Mouse (Mus musculus): ENCODE measurements at regions not wholly inside any gene's neighbourhood (a gene's known extent, or its start where the extent isn't known, plus 50 kb on each side); places are given as distances from the start of the nearest gene placed in this dataset.
"Not testable (repeated sequence)": the region's sequence is repeated elsewhere in the genome, so short reads cannot be mapped to it uniquely, and the experiment has no call there.

- DNase-seq (ENCODE audit: low spot score in 2 of 2): no peak
Observed at GRCm38 (mm10) chr6:89052758-89053460, 150.9 kb downstream of the Tpra1 start.

DNA sequence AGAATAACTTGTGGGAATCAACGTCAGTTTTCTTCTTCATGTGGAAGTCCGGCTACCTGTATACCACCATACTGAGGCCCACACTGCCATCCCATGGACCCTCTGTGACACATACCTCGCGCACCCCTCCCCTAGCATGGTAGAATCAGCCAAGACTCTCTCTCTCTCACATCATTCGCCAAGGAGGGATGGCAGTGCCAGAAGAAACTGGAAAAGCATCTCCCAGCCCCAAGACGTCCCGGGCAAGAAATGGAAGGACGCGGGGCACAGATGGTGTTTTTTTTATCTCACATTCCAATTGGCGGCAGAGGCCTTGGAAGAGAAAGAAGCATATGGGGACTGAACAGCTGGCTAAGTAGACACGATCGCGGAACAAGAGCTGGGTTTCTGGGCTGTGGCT is 152.0 kb downstream of the Tpra1 start:
- DNase-seq (ENCODE audit: low spot score in 2 of 2): no peak

- DNase-seq (ENCODE audit: low spot score in 2 of 2): no peak
Observed at GRCm38 (mm10) chr6:89059431-89059975, 157.5 kb downstream of the Tpra1 start.

GRCm38 (mm10) chr6:89064977-89065580 is 163.0 kb downstream of the Tpra1 start:
- no peak for DNase-seq (ENCODE audit: low spot score in 2 of 2)

GRCm38 (mm10) chr6:89066588-89066987 is 164.5 kb downstream of the Tpra1 start:
- DNase-seq (ENCODE audit: low spot score in 2 of 2): no peak

DNA sequence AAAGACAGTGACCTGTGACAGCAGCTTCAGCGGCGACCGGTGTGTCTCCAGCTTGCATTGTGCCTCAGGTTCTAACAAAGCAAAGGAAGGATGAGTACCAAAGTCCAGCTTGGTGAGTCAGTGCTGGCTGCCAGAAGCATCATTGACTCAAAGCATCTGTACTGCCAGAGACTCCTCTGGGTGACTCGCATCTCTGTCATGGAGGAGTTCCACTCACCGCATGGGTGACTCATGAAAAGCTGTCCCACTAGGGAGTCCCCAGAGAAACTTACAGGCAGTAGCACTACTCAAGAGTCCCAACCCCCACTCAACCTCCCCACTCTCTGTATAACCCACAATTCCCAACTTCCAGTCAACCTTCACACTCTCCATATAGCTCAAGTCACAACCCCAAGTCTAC is 166.2 kb downstream of the Tpra1 start:
- no peak for DNase-seq (ENCODE audit: low spot score in 2 of 2)

DNA sequence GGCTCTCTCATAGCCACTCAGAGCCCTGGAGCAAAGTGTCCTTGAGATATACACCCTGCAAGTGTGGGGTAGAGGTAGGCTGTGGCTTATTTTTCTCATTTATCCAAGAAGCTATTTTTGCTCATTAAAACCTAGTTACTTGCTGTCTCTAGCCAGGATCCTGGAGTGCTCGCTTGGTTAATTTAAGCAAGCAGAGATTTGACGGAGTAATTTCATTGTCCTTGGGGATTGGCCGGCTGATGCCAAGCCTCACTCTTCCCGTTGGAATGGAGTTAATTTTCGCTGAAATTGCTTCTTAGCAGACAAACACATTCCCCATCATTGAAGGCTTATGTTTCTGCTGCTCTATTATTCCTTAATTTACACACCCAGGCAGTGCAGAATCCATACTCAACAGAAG is 167.1 kb downstream of the Tpra1 start:
- DNase-seq (ENCODE audit: low spot score in 2 of 2): no peak

- peak; percentile 24 to 72 for DNase-seq (ENCODE audit: low spot score in 2 of 2)
Observed at GRCm38 (mm10) chr6:89070011-89070410, 168.0 kb downstream of the Tpra1 start.

DNA sequence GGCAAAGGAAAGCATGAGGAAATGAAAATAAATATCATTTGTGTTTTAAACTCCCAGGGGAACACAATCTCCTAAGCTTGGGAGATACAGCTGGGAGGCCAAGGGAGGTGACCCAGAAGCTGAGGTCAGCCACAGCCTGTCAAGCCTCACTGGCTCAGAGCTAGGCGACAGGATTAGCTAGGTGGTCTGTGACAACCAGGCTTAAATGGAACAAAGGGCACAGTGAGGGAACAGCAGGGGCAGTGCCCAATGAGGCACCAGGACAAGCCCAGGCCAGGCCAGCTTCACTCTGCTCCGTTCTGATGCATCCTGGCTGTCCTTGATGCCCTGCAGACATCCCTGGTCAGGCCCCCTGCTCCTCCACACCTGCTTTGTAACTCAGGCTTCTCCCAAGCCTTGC is 169.7 kb downstream of the Tpra1 start:
- DNase-seq (ENCODE audit: low spot score in 2 of 2): no peak

- DNase-seq (ENCODE audit: low spot score in 2 of 2): no peak
Observed at GRCm38 (mm10) chr6:89072569-89072968, 170.5 kb downstream of the Tpra1 start.

GRCm38 (mm10) chr6:89081624-89082300 is 179.7 kb downstream of the Tpra1 start:
- DNase-seq (ENCODE audit: low spot score in 2 of 2): no peak

GRCm38 (mm10) chr6:89084437-89084836 is 182.4 kb downstream of the Tpra1 start:
- DNase-seq (ENCODE audit: low spot score in 2 of 2): no peak

GRCm38 (mm10) chr6:89085151-89085550 is 183.1 kb downstream of the Tpra1 start:
- no peak for DNase-seq (ENCODE audit: low spot score in 2 of 2)

DNA sequence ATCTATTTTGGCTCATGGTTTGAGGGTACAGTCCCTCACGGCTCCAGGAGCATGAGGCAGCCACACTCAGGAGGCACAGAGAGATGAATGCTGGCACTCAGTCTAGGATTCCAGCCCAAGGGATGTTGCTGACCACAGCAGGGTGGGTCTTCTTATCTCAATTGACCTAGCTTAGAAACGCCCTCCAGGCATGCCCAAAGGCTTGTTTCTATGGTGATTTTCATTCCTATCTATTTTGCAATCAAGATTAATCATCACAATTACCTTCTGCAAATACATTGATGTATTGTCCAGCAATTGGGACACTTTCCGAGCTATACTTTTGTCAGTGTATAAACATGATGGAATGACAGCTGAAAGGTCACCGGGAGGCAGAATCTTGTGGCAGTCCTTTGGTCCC is 185.6 kb downstream of the Tpra1 start:
- no peak for DNase-seq (ENCODE audit: low spot score in 2 of 2)

GRCm38 (mm10) chr6:89090096-89090495 is 188.0 kb downstream of the Tpra1 start:
- no peak for DNase-seq (ENCODE audit: low spot score in 2 of 2)

GRCm38 (mm10) chr6:89095911-89096310 is 193.9 kb downstream of the Tpra1 start:
- no peak for DNase-seq (ENCODE audit: low spot score in 2 of 2)

DNA sequence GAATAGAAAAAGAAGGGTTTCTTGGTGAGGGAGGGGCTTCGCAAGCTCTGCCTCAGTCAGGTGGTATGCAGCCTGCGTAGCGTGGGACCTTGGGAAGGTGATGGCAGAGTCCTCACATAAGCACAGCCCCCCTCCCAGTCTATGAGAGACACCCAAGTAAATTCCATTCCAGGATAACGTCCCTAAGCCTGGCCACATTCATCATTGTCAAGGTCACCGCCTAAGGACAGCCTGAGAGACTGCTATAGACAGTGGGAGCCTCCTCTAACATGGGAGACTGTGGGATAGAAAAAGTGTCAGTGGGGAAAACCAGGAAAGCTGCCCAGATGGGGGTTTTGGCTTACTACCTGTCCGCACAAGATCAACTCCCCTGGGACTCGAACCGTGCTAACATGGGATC is 195.5 kb downstream of the Tpra1 start:
- no peak for DNase-seq (ENCODE audit: low spot score in 2 of 2)

DNA sequence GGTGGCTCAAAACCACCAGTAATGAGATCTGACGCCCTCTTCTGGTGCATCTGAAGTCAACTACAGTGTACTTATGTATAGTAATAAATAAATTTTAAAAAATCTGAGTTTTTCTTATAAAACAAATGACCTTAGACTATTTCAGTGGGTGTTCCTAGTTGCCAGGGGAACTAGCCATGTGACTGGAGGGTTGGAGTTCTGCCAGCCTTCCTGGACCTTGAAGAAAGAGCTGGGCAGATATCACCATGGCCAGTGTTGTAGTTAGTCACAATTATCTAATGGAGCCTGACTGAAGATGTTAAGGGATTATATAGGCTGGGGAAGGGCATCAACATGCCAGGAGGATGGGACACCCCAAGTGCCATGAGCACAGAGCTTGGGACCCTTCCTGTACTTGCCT is 217.2 kb downstream of the Tpra1 start:
- DNase-seq (ENCODE audit: low spot score in 2 of 2): no peak

DNA sequence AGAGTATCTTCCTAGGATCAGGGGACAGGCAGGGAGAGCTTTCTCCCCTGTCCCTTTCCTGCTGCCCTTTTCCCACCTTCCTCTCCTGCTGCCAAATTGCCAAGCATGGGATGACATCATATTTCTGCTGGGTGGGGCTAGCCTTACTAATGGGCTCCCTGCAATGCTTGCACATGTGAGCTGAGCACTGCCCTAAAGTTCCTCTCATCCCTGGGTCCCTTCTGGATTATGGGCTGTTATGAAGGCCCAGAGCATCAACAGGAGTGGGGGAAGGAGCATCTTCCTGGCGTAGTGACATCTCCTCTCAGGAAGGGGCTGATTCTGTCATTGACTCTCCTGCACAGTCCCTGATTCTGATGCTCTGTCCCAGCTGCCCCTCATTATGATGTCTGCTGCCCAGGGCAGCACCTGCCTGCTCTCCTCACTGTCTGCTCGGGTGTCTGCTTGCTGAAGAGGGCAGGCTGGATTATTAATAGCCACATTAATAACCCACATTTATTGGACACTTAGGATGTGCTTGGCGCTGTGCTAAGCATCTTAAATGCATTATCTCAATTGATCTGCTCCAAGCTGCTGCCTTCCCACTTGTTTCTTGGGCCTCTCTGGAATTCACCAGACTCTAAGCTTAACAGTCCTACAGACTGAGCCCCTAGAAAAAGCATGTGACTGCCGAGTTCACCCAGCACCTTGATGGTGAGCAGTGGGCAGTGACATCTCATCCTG is 219.1 kb downstream of the Tpra1 start:
- no peak for DNase-seq (ENCODE audit: low spot score in 2 of 2)

DNA sequence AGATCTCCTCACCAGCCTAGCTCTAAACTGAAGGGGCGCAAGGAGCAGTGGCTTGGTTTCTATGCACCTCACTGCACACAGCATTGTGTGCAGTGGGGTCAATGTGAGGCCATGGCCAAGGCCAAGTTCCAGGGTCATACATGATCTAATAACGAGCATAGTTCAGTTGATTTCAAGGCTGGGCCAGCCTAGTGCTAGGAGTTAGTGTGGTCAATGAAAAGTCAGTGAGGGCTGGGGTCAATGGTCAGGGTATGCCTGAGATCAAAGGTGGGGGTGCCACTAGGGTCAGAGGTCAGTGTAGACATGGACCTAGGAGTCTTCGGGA is 219.7 kb downstream of the Tpra1 start:
- no peak for DNase-seq (ENCODE audit: low spot score in 2 of 2)

DNA sequence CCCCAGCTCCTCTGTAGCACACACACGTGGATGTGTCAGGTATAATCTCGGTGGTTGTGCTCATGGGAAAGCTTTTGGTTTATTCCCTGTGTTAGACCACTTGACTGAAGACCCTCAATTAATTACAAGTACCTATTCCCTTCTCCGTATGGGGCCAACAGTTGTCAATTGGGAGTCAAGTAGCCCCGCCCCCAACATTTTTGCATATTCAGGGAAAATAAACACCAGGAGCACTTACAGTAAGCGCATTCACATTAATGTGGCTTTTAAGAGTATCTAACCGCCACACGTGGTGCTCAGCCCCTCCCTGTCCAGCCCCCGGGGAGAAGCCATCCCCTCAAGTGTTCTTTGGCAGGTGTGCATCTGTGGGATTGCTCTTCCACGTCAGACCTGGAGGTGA is 223.9 kb downstream of the Tpra1 start:
- no peak for DNase-seq (ENCODE audit: low spot score in 2 of 2)

- not testable (repeated sequence) for DNase-seq (ENCODE audit: low spot score in 2 of 2)
Observed at GRCm38 (mm10) chr6:89128141-89128540, 226.1 kb downstream of the Tpra1 start.
